Mouse (Mus musculus) midbrain, postnatal 0 days (tissue): ENCODE measurements around the gene Arpin. TPM values are rescaled to one million over a fixed set of nuclear protein-coding genes. Genes with fewer than 3 reads are reported as not detected.

Experiments
- ATAC-seq: fragments of 200-750 bp; cut with Nextera tagmentation; 2 replicates; pipeline ENCODE4 v1.8.0; 2017; ENCODE audit warnings: moderate number of reproducible peaks, mild to moderate bottlenecking, moderate TSS enrichment, moderate library complexity; ENCODE audit not compliant: low FRiP score
- DNase-seq: peaks from one replicate; pipeline ENCODE4 v3.0.0-alpha.2; 2015; ENCODE audit warnings: low spot score
- H3K27ac ChIP-seq: fragments of 300-500 bp; sonication (generic); 2 replicates; pipeline ENCODE4 v1.5.1; 2014; ENCODE audit warnings: low read depth, mild to moderate bottlenecking, low read length, mixed read lengths
- H3K27me3 ChIP-seq: fragments of 300-500 bp; sonication (generic); 2 replicates; pipeline ENCODE4 v1.6.1; 2014; ENCODE audit warnings: low read length, control low read depth, mixed read lengths; ENCODE audit not compliant: insufficient read depth
- H3K36me3 ChIP-seq: fragments of 300-500 bp; sonication (generic); 2 replicates; pipeline ENCODE4 v1.6.1; 2014; ENCODE audit warnings: low read length, control low read depth, mixed read lengths; ENCODE audit not compliant: insufficient read depth
- H3K4me1 ChIP-seq: fragments of 300-500 bp; sonication (generic); 2 replicates; pipeline ENCODE4 v1.6.1; 2014; ENCODE audit warnings: mild to moderate bottlenecking, control low read depth, antibody characterized with exemption, low read length, mixed read lengths; ENCODE audit not compliant: insufficient read depth
- H3K4me2 ChIP-seq: fragments of 300-500 bp; sonication (generic); 2 replicates; pipeline ENCODE4 v1.6.1; 2014; ENCODE audit warnings: low read depth, mild to moderate bottlenecking, low read length, mixed read lengths; ENCODE audit not compliant: poor library complexity, severe bottlenecking
- H3K4me3 ChIP-seq: fragments of 300-500 bp; sonication (generic); 2 replicates; pipeline ENCODE4 v1.5.1; 2014; ENCODE audit warnings: low read depth, mild to moderate bottlenecking, low read length, moderate library complexity
- H3K9ac ChIP-seq: fragments of 300-500 bp; sonication (generic); replicated peaks from 2 replicates; pipeline ENCODE4 v1.6.1; 2014; ENCODE audit warnings: mild to moderate bottlenecking, low read length, moderate library complexity, mixed read lengths; ENCODE audit not compliant: poor library complexity, severe bottlenecking
- H3K9me3 ChIP-seq: fragments of 300-500 bp; sonication (generic); 2 replicates; pipeline ENCODE4 v1.6.1; 2016; ENCODE audit warnings: low read length, control low read depth
- CTCF ChIP-seq: IDR thresholded peaks from 2 replicates; pipeline ENCODE4 v1.5.1; 2016; ENCODE audit warnings: antibody characterized with exemption, mild to moderate bottlenecking
- WGBS: fragments of 180-500 bp; shearing (Covaris S2); extraction: QIAGEN DNeasy Blood & Tissue Kit; methylation state at CpG from one replicate; pipeline ENCODE4 v1.1.7; 2014; 5-methylcytosine and 5-hydroxymethylcytosine counted together
- polyA plus RNA-seq: library from polyadenylated mRNA; unstranded; fragments of >200 nt; fragmentation: Nextera tagmentation; extraction: Ambion mirVana; gene quantifications from 2 replicates; pipeline ENCODE4 v1.2.1, GENCODE M21; 2015
- total RNA-seq: library from RNA; depleted of rRNA; stranded (reverse); fragments of >200 nt; gene quantifications from 2 replicates; pipeline ENCODE4 v1.2.3, GENCODE M21; 2014

Arpin gene
- total and polyA plus RNA-seq, 2 experiments from 2014 or later: 14.9 to 38.4 TPM

GRCm38 (mm10) chr7:79956131-79956530 lies 21.0 kb upstream of the Arpin start:
- Histone ChIP-seq H3K9ac (no peak overlapping the region), H3K4me2 (no peak overlapping the region), H3K4me1 (no peaks in the 10 kb centered on the region), H3K27me3 (no peaks in the 10 kb centered on the region), H3K4me3 (no peak overlapping the region), H3K9me3 (no peaks in the 10 kb centered on the region), H3K36me3 (no peaks in the 10 kb centered on the region), H3K27ac (no peak overlapping the region)
- WGBS: 83% methylated on average over 1 of the region's 1 CpGs
- ATAC-seq: no peak
- no peak for DNase-seq
- no peak for TF ChIP-seq CTCF

GRCm38 (mm10) chr7:79954890-79955289 lies 19.7 kb upstream of the Arpin start:
- H3K27me3 ChIP-seq: no peaks in the 10 kb centered on the region
- no peaks in the 10 kb centered on the region for H3K9me3 ChIP-seq
- no peak overlapping the region for H3K27ac ChIP-seq
- H3K9ac ChIP-seq: no peak overlapping the region
- WGBS: 100% methylated on average over 1 of the region's 1 CpGs
- H3K4me2 ChIP-seq: no peak overlapping the region
- DNase-seq: no peak
- ATAC-seq: no peak
- H3K4me3 ChIP-seq: no peak overlapping the region
- no peaks in the 10 kb centered on the region for H3K36me3 ChIP-seq
- no peak for TF ChIP-seq CTCF
- H3K4me1 ChIP-seq: no peaks in the 10 kb centered on the region

GRCm38 (mm10) chr7:79951038-79951437 lies 15.9 kb upstream of the Arpin start:
- no peak overlapping the region for H3K4me3 ChIP-seq
- no peaks in the 10 kb centered on the region for H3K27me3 ChIP-seq
- DNase-seq (no peak), ATAC-seq (no peak)
- H3K9ac ChIP-seq: no peak overlapping the region
- no peak for TF ChIP-seq CTCF
- H3K4me1 ChIP-seq: no peaks in the 10 kb centered on the region
- 79% methylated on average over 3 of the region's 3 CpGs for WGBS
- H3K27ac ChIP-seq: no peak overlapping the region
- H3K9me3 ChIP-seq: no peaks in the 10 kb centered on the region
- H3K4me2 ChIP-seq: no peak overlapping the region
- H3K36me3 ChIP-seq: no peaks in the 10 kb centered on the region

GRCm38 (mm10) chr7:79950236-79950635 lies 15.1 kb upstream of the Arpin start:
- ATAC-seq (no peak), DNase-seq (no peak)
- no peak overlapping the region for H3K9ac ChIP-seq
- no peaks in the 10 kb centered on the region for H3K27me3 ChIP-seq
- H3K4me3 ChIP-seq: no peak overlapping the region
- H3K27ac ChIP-seq: no peak overlapping the region
- no peaks in the 10 kb centered on the region for H3K4me1 ChIP-seq
- no peaks in the 10 kb centered on the region for H3K9me3 ChIP-seq
- no peak for TF ChIP-seq CTCF
- 80% methylated on average over 6 of the region's 6 CpGs for WGBS
- H3K36me3 ChIP-seq: no peaks in the 10 kb centered on the region
- no peak overlapping the region for H3K4me2 ChIP-seq

- 10% methylated on average over 19 of the region's 19 CpGs for WGBS
- no peaks in the 10 kb centered on the region for H3K36me3 ChIP-seq
- DNase-seq (peak; percentile 2), ATAC-seq (no peak)
- H3K9ac ChIP-seq: peak overlapping the region; percentile 63
- H3K27ac ChIP-seq: no peak overlapping the region; the same call in 1 of the 2 replicates
- H3K4me1 ChIP-seq: 0 out of 2 replicates have a peak, but pooled peaks cover 5% of the 10 kb centered on the region
- H3K9me3 ChIP-seq: no peaks in the 10 kb centered on the region
- no peak for TF ChIP-seq CTCF
- no peaks in the 10 kb centered on the region for H3K27me3 ChIP-seq
- H3K4me3 ChIP-seq: peak overlapping the region; percentile 45
- H3K4me2 ChIP-seq: peak overlapping the region; percentile 76
These were observed 499 bp upstream of the Arpin start for GRCm38 (mm10) chr7:79935511-79936205.

- Histone ChIP-seq H3K9me3 (no peaks in the 10 kb centered on the region), H3K27ac (peak overlapping the region; percentile 44; the same call in 1 of the 2 replicates), H3K9ac (peak overlapping the region; percentile 63), H3K36me3 (no peaks in the 10 kb centered on the region), H3K27me3 (no peaks in the 10 kb centered on the region), H3K4me2 (peak overlapping the region; percentile 76), H3K4me3 (peak overlapping the region; percentile 45), H3K4me1 (0 out of 2 replicates have a peak, but pooled peaks cover 5% of the 10 kb centered on the region)
- 37% methylated on average over 5 of the region's 5 CpGs for WGBS
- DNase-seq (peak; percentile 28), ATAC-seq (no peak)
- no peak for TF ChIP-seq CTCF
These were observed 698 bp downstream of the Arpin start for GRCm38 (mm10) chr7:79934461-79934860.
